Mouse (Mus musculus) lung, adult 2 months (tissue): ENCODE results near the gene Mpo.

Experiments used
- CTCF ChIP-seq: fragments of 200-500 bp; IDR thresholded peaks from 2 replicates; pipeline ENCODE4 v1.5.1; 2011; ENCODE audit warnings: mild to moderate bottlenecking, low read length, control low read depth; ENCODE audit not compliant: insufficient read depth
- POLR2A ChIP-seq: fragments of 200-500 bp; IDR thresholded peaks from 2 replicates; pipeline ENCODE4 v1.6.1; 2011; ENCODE audit warnings: low read depth, mild to moderate bottlenecking, control low read depth, low read length, borderline replicate concordance; ENCODE audit errors: extremely low read depth

DNA sequence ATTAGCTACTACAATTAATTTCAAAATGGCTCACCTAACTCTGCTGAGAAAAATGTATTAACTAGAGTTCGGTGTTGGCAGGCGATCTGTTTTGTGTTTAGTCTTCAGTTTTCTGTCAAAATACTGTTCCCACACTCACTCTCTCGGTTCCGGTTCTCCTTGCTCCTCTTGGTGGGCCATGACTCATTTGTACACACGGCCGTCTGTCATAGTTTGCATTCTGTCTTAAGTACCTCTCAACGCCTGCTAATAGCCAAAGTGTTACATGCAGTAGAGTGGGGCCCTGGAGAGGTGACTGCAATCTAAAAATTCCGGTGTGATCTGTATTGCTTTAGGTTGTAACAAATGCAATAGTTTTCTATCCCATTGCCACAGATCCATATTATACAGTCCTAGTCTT is 47.3 kb downstream of the Mpo start:
- TF ChIP-seq CTCF (no peak), POLR2A (no peak)
